Mouse (Mus musculus) kidney, adult 8-10 months (tissue): ENCODE measurements at regions not wholly inside any gene's neighbourhood (a gene's known extent, or its start where the extent isn't known, plus 50 kb on each side); places are given as distances from the start of the nearest gene placed in this dataset.

Source experiments
- DNase-seq, 2 experiments: peaks; one replicate each; pipeline ENCODE4 v3.0.0; 2022

DNA sequence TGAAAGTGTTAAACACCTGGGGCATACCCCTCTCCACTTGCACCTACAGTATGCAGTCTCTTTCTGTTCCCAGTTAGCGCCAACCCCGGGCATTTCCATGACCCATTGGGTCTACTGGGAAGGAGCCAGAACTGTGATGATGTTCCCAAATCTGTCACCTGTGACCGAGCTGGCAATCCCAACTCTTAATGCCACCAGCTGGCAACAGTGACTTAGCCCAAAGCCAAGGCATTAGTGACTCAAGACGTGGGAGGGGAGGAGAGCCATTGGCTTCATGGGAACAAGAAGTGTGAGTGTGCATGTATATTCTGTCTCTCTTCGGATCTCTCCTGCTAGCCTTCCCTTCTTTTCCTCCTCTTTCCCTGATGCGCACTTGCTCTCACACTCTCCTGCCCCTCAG lies 178.9 kb upstream of the Cadm1 start:
- DNase-seq = peak in 1 of 2 experiments; percentile 17

DNA sequence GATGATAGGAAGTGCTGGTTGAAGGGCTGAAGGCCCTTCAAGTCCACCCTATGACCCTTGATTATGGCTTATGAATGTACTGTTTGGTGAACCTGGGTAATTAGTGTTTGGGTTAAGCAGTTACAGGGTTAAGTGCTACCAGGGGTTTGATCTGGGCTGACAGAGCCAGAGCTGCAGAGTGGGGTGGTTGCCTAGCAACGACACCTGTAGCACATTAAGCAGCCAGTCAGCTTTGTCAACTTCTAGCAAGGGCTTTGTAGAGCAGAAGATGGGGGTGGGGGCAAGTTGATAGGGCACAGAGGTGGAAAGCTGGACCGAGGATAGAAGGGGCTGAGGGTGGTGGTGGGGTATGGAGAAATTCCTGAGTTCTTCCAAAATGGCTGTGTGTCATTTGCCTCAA lies 177.0 kb upstream of the Cadm1 start:
- DNase-seq = no peak

DNA sequence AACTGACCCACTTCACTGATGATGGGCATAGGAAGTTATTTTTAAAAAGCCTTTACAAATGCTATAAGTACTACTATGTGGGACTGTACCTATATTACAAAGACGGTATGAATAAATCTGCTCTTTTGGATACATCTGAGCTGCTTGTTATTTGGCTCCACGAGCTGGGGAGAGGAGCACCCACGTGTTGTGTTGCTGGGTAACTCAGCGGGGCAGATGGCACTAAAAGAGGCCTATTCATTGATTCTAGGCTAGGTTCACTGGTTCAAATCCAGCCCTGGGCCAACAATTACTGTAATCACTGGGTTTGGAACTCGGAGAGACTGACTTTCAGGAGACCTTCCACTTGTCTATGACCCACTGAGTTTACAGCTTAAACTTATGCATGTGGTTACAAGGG lies 176.0 kb upstream of the Cadm1 start:
- no peak for DNase-seq

DNA sequence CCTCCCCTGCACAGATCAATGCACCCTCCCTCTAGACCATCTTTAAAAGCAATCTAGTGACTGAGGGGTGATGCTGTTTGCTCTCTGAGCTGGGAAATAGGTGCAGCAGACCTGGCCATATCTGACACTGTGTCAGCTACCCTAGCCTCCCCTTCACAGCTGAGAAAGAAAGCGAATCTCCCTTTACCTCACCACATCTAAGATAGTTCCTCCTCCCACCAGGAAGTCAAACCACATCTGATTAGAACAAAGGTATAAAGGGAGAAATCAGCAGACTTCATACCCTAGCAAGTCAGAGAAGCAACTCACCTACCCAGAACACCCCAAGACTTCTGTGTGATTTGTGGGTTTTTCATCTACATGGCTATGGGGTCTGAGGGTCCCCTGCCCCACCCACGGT lies 175.6 kb upstream of the Cadm1 start:
- DNase-seq = no peak

DNA sequence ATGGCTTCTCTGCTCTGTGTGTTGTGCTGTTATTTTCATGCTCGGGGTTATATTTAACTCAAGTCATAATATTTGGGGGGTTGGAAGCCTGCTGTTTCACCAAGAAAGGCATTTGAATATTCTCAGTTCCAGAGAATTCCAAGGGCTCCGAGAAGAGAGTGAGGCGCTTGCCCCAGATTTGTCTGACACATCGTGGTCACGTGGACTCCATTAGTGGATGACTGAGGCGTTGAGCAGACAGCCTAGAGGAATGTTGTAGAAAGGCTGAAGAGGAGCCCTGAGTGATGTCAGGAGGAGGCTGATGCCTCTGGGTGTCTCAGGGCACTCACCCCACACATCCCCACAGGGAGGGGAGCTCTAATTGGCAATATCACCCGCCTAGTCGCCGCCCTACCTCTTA lies 175.1 kb upstream of the Cadm1 start:
- no peak for DNase-seq

DNA sequence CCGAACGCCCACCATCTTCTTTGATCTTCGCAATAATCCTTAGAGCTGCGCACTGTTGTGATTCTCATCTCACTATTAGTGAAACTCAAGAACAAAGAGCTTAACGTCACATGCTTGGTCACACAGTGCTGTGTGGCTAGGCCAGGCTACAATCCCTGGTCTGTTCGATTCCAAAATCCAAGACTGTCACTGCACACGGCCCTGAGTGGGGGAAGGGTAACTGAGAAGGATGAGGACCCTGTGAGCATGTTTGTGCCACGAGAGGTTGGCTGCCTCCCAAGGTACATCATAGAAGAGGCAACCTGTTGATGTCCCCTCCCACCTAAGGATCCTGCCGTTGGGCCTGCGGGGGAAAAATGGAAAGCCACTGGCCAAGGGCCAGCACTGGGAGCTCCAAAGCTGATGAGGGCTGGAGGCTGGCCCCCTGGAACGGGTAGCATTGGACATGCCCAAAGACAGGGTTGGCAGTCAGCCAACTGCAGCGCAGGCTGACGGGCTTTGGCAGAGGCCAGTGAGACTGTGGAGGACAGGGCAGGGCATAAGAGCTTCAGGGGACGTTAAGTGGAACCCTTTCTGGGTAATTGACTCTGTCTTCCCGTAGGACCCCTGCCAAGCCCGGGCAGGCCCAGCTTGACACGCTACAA lies 172.1 kb upstream of the Cadm1 start:
- DNase-seq = peak in 1 of 2 experiments; percentile 6

DNA sequence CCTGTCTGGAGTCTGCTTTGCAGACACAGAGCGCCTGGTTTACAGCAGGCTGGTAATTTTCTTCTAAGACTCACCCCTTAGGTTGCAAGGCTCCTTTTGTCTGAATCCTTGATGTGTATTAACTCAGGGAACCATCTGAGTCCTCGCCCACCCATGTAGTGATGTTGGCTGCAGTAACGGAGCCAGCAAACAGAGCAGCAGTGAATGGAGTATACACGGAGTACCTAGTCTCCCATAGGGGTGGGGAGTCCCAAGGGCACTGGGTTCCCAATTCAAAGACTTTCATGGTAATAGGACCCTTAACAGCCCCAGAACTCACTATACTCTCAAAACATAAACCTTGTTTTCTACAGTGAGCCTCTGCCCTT lies 171.6 kb upstream of the Cadm1 start:
- no peak for DNase-seq

DNA sequence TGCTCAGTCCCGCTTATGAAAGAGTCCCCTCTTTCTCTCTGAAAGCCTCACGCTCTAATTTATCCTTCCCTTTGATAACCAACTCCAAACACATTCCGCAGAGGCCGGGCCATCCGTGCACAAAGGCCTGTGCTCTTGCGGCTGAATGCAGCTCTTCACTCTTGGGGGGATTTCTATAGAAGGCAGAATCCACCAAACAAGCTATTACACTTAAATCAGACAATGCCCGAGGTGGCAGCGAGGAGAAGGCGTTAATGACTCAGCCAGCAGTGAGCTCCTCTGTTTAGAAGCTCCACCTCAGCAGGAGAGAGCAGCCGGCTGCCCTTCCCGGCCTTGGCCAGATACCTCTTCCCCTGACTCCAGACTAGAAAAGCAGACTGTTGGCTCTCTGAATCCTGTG lies 166.9 kb upstream of the Cadm1 start:
- DNase-seq = no peak

DNA sequence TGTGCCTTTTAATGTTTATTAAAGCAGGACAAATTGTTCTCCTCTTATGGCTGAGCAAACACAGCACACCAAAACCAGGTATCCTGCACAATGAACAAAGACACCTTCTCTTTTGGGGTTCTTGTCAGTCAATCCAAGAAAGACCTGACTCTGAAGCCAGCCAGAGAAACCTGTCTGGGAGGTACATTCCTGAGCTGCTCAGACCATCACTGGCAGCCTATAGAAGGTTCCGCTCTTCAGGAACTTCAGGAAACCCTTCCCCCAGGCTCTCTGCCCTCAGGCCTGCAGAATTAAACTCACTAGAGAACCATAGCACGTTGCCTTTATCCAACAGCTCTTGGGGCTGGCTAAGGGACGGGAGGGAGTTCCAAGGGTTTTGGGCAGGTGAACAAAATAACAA lies 165.2 kb upstream of the Cadm1 start:
- DNase-seq = no peak

DNA sequence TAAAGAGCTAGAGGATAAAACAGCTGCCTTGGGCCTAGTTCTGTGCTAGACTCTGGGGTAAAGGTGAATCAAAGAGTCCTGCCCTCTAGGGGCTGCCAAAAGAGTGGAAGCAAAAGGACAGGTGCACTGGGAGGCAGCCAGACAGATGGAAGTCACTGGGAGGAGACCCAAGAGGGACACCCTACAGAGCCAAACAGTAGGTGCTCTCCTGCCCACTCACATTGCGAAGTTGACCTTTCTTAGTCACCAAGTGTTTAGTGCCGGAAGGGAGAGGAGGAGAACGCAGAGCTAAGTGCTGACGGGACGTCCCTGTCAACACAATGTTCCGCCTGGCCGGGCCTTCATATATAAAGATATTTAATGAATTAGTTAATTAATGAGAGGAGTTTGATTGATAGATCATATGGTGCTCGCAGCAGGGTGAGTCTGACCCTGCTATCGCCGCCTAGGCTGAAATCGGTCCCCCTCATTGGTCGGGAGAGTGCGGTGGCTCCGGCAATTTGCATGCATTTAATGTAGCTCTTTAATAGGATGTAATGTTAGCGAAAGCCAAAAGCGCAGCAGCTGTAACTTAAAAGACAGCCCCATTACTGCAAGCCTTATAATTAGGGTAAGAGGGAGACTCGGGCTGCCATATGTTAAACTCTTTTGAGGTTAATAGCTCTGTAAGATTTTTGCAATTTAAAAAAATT lies 162.6 kb upstream of the Cadm1 start:
- DNase-seq = no peak

DNA sequence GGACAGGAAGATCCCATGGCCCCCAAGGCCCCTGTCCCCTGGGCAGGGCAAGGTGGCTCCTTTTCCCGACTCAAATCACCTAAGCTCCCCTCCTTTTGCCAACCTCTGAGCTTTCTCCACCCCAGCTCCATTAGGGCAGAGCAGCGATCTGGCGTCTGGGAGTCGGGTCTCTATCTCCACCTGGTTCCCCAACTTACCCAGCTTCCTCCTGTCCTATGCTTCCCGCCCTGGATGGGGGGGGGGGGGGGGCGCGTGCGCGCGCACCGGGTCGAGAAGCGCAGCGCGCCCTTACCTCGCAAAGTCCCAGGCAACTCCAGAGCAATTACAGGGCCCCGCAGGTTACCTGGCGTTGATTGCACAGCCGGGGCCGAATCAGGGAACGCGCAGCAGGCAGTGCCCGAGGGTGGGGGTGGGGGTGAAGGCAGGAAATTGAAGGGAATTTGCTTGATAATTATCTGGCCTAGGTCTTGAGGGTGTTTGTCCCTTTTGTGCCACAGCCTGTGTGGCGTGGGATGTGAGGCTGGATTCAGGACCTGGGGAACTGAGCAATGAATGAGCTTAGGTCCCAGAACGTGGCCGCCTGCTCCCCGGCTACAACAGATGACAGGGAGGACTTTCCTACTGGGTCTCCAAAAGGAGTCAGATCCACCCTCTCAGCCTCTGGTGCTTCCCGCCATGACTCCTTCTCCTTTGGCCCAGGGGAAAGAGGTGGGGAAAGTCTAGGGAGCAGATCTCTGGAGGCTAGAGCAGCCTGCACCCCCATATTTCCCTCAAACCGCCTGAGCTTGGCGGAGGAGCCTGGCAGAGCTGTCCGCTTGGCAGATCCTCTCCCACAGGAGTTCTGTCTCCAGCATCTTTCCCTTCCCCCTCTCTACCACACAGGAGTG lies 161.7 kb upstream of the Cadm1 start:
- DNase-seq = no peak

DNA sequence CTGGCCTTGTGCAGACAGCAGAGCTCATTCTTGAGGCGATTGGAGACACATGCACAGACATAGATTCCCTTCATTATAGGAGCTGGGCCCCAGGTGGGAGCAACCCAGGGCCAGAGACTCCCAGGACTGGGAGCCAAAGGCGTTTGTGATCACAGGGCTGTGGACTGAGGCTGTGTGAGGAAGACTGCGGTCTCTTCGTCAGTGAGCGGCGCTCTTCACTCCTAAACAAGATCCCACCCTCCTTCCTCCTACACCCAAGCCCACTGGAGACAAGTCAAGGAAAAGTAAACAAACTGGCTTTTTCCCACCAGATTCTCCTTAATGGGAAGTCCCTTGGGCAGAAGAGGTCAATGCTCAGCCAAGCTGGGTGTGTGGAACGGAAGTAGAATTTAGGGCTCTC lies 157.7 kb upstream of the Cadm1 start:
- DNase-seq = no peak

DNA sequence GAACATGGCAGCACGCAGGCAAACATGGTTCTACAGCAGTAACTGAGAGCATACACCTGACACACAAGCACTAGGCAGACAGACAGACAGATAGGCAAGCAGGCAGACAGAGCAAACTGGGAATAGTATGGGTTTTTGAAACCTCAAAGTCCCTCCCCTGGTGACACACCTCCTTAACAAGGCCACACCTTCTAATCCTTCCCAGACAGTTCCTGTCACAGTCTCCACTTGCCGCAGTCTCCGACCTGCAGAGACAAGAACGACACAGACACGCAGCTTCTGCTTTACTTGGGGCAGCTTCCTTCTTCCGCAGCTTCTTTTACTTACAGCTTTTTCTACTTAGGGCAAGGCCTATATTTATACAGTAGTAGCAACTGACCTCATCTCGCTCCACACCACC lies 155.9 kb upstream of the Cadm1 start:
- no peak for DNase-seq

DNA sequence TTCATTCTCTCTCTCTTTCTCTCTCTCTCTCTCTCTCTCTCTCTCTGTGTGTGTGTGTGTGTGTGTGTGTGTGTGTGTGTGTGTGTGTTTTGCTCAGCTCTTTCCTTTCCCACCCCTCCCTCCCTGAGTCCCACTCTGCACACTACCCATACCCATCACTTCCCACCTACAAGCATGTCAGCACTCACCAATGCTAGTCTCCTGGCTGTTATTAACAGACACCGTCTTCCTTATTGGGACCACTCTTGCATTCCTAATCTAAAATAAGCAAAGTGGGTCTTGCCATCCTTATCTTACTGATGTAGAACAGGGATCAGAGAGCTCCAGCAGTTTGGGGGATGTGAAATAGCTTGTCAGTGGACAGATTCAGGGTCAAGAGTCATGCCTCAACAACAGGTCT lies 153.3 kb upstream of the Cadm1 start:
- no peak for DNase-seq

DNA sequence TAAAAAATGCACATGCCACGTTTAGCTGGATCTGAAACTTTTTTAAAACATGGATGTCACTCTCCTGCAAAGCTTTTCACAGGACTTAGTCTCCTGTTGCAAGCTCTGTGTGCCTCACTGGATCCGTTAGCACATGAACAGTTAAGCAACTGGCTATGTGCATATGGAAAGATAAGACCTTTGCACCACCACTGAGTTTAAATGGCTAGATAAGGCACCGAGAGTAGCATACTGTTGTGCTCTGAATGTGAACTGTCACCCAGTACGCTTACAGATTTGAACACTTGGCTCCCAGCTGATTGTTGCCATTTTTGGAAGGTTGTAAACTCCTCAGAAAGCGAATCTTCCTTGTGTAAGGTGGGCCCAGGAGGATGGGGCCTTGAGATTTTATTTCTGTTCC lies 151.4 kb upstream of the Cadm1 start:
- DNase-seq = no peak

DNA sequence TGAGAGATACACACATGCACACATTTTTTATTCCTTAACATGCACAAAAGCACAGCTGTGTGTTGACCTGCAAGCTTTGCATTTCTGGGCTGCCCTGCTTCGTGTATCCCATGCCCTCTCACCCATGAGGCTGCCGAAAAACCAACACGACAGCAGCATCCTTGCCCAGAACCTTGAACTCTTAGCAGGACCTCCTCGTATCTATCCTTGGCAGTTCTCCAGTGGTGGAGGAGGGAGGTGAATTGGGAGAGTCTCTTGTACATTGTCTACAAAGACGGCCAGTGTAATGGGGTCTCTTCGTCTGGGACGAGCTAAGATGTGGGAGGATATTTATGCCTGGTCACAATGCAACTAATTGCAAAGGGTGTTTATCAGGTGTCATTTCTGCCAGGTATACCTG lies 149.6 kb upstream of the Cadm1 start:
- DNase-seq = no peak

DNA sequence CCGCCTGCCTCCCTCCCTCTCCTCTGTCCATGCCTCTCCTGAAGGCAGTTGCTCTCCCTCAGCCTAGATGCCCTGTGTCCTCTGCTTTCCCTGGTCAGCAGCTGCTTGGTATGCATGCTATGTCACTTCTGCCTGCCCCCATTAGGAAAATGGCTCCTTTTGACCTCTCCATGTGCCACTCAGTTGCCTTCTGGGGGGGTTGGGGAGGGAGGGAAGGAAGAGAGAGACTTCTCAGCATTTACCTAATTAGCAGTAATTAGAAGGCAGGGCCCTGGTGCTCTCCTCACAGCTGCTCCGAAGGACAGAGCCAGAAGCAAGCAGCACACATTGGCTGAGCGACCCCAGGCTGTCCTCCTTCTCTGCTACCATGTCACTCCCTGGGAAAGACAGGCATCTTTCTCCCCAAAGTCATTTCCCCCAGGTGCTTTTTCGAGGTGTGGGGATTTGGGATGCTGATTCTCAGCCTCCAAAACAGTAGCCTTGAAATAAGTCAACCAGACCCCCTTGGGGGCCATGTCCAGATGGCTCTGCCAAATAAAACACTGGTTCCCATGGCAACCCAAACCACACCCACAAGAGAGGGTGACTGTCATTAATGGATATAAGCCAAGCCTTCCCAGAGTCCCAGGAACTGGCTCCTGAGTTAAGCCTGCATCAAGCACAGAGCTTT lies 145.7 kb upstream of the Cadm1 start:
- DNase-seq = no peak

DNA sequence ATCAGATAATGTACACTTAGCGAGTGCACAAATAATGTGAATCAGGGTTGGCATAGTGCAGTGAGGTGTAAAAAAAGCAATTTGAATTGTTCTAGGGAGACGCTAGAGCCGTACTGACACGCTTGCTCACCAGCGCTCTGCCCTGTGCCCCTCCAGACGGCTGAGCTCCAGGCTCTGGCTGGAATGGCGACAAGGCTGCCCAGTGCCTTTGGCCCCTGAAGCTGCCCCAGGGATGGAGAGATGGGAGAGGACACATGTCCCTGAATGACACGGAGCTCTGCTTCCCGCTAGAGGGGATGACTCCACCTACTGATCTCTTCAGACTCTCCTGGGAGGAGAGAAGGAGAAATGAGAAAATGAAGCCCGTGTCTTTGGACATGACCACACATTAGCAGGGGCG lies 143.3 kb upstream of the Cadm1 start:
- DNase-seq = no peak

DNA sequence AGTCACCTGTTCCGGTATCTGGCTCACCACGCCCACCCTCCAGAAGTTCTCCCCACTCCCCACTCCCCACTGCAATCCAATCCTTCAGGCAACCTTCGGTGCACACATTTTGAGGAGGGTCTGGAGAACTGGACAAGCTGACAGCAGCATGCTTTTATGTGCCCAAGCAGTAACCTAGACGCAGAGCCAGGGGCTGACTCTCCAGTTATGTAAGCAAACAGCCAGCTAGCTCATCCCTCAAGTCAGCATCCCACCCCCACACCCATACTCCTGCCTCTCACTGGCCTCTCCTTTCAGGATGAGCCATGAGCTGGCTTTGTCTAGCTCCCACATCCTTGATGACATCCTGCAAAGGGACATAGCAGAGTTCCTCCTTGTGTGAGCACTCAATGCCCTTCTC lies 142.8 kb upstream of the Cadm1 start:
- DNase-seq = no peak

DNA sequence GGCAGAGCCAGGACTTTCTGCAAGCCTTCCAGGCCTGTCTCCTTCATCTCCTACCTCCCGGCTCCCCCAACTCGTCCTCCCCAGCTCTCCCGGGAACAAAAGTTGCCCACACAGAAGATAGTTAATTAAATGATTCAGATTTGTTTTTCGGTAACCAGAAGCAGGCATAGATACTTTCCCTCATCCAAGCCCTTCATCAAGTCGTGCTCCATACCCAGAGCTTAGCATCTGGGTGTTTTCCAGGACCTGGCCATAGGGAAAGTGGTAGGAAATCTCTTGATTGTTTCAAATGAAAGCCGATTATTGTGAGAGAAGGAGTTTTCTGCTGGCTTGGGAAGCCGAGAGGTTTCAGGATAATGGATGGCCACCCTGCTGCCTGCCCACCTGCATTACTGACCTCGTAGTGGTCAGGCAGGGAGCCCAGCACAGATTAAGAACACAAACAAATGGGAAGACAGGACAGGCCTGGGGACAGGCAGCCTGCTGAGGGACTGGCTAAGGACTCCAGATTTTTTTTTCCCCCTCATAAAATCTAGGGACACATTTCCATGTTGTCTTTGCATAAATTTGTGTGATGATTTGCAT lies 142.2 kb upstream of the Cadm1 start:
- no peak for DNase-seq

DNA sequence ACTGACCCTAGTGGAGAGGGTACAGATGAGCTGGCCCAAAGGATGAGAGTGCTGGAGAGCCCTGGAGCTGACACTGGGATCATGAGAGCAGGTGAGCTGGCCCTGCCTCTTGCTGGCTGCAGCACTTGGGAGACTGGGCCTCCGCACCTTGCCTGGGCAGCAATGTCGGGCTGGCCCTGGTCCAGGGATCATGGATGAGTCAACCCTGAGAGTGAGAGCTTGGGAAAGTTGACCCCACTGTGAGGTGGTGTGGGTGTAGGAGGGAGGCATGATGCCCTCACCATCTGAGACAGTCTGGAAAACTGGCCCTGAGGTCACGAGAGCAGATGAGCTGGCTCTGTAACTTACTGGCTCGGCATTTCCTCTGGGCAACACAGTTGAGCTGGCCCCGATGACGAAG lies 140.1 kb upstream of the Cadm1 start:
- DNase-seq = no peak

DNA sequence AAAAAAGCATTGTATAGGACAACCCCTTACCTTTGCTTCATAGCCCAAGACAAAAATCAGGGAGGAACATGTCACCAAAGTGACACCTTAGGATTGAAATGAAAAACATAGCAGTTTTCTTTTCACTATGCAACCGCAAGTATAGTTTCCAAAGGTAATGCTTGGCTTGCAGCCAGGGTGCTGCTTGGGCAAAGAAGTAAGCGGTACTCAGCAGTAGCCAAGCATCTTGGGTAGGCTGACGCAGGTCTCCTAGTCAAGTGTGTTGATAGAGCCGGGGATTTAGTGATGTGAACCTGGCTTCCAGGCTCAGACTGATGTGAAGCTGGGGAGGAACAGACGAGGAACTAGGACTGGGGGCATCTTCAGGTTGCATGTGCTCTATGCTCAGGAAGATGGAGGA lies 138.3 kb upstream of the Cadm1 start:
- DNase-seq = no peak

DNA sequence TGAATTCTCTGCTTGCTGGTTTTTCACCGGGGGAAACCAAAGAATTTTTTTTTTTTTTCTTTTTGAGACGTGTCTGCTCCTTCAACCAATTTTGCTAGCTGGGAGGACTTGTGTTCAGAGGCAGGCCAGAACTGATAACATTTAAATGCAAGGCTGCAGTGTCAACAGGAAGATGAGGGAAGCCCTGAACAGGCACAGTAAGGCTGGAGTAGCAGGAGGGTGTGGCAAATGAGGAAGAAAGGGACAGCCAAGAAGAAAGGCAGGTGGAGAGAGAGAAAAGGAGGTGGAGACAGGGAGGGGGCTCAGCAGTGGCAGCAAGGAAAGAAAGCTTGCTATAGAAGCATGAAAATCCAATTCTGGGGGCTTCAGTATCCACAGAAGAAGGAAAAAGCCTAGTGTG lies 130.4 kb upstream of the Cadm1 start:
- no peak for DNase-seq
